In the genomic region with DNA sequence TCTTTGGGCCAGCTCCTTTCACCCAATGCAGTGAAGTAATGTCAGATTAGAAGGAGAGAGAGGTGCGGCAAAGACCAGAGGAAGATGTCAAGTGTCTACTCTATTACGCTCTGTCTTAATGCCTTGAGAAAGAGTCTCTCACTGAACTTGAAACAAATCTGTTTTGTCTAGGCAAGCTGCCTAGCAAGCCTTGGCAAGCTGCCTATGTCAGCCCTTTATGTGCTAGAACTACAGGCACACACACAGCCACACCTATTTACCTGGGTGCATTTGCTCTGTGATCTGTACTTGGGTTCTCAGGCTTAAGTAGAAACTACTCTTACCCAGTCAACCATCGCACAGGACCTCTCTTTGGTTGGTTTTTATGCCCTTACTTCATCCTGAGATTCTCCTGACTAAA, we compare ENCODE assay signal across 13 mouse cellular contexts. TPM values are rescaled to one million over a fixed set of nuclear protein-coding genes. Genes with fewer than 3 reads are reported as not detected.
DNase-seq lines count a peak whose midpoint lies in the region; ATAC-seq and TF ChIP-seq lines count a peak whose summit lies in the region.
"Had no signal": no experiment of that assay in that cellular context is flagged by ENCODE, and none has a peak within 500 bp of the region (broad histone marks: within the 10 kb centered on the region; RNA-seq: fewer than 3 reads in every experiment).

No protein-coding gene starts in this region.

- no peak for TF ChIP-seq POLR2A in liver, adult 2 months (IDR thresholded peaks at IDR 0.05; ENCODE audit: extremely low read depth, insufficient read depth, low read length)

- H3K36me3 ChIP-seq in liver, adult 2 months (ENCODE audit: control insufficient read depth, insufficient read depth, low read length) = no peaks in the 10 kb centered on the region
- no peaks in the 10 kb centered on the region for H3K36me3 ChIP-seq in liver, embryonic 11.5 days (ENCODE audit: control insufficient read depth, insufficient read depth, low read length)
- H3K36me3 ChIP-seq in midbrain, embryonic 10.5 days = no peaks in the 10 kb centered on the region
- H3K36me3 ChIP-seq: hindbrain, embryonic 15.5 days; liver, embryonic 12.5 days had no signal

- no peak for TF ChIP-seq CTCF in liver, adult 2 months (IDR thresholded peaks at IDR 0.05; ENCODE audit: low read depth, low read length)
- TF ChIP-seq CTCF in gastrocnemius, adult 2 months (IDR thresholded peaks at IDR 0.05) = no peak

- no peak overlapping the region for H3K4me2 ChIP-seq in liver, embryonic 11.5 days
- H3K4me2 ChIP-seq: hindbrain, embryonic 15.5 days; liver, embryonic 12.5 days had no signal

- no peak overlapping the region for H3K9ac ChIP-seq in liver, adult 2 months (ENCODE audit: low read depth, low read length)
- H3K9ac ChIP-seq in liver, embryonic 11.5 days (ENCODE audit: low read depth, low read length) = no peak overlapping the region
- H3K9ac ChIP-seq: hindbrain, embryonic 15.5 days; liver, embryonic 12.5 days had no signal

- peak; percentile 48 to 52 for DNase-seq in cerebellum, postnatal 14 days
- DNase-seq in cerebellum, adult 9-11 months = no peak
- peak; percentile 31 for DNase-seq in liver, adult 2 months (ENCODE audit: extremely low read depth, low read depth, low spot score)
- DNase-seq in liver, embryonic 11.5 days (ENCODE audit: low spot score) = no peak
- DNase-seq in gastrocnemius, adult 2 months = peak; percentile 47
- peak; percentile 57 for DNase-seq in lung, postnatal 14 days
- DNase-seq in Muller cell, postnatal 12 days (ENCODE audit: inconsistent ontology term) = no peak
- DNase-seq in midbrain, embryonic 10.5 days (ENCODE audit: low spot score) = no peak
- DNase-seq: cerebellum, adult 11 months; layer of hippocampus, adult 9-11 months had no signal

- no peak for ATAC-seq in liver, embryonic 11.5 days (replicated peaks; ENCODE audit: low FRiP score)
- ATAC-seq: liver, embryonic 12.5 days had no signal

- 82% methylated on average over 3 of the region's 3 CpGs for WGBS in liver, adult 2 months
- 91% methylated on average over 3 of the region's 3 CpGs for WGBS in liver, embryonic 11.5 days
- 94% methylated on average over 3 of the region's 3 CpGs for WGBS in midbrain, embryonic 10.5 days

- H3K79me2 ChIP-seq in liver, adult 2 months (ENCODE audit: control insufficient read depth, insufficient read depth, low read length) = no peaks in the 10 kb centered on the region

- intact Hi-C loops in gastrocnemius, adult 2 months (cut with DNase I) = no loop called here

- H3K27ac ChIP-seq in liver, adult 2 months (replicated peaks; ENCODE audit: insufficient read depth, low read depth, low read length) = no peak overlapping the region
- H3K27ac ChIP-seq in liver, embryonic 11.5 days (ENCODE audit: low read depth, low read length) = no peak overlapping the region
- H3K27ac ChIP-seq in gastrocnemius, adult 2 months = no peak overlapping the region
- H3K27ac ChIP-seq in midbrain, embryonic 10.5 days (replicated peaks) = no peak overlapping the region
- H3K27ac ChIP-seq: heart, adult 2 months; hindbrain, embryonic 15.5 days; liver, embryonic 12.5 days had no signal

- H3K4me1 ChIP-seq in liver, adult 2 months (ENCODE audit: control insufficient read depth, insufficient read depth, low read length) = peaks cover 2% of the 10 kb centered on the region; the same call in 1 of the 2 replicates
- no peaks in the 10 kb centered on the region for H3K4me1 ChIP-seq in liver, embryonic 11.5 days (replicated peaks; ENCODE audit: control insufficient read depth, insufficient read depth, low read length)
- H3K4me1 ChIP-seq in midbrain, embryonic 10.5 days = no peaks in the 10 kb centered on the region
- H3K4me1 ChIP-seq: liver, embryonic 12.5 days had no signal

- H3K9me3 ChIP-seq in liver, embryonic 11.5 days (ENCODE audit: control insufficient read depth, low read length) = no peaks in the 10 kb centered on the region
- 0 out of 2 replicates have a peak, but pooled peaks cover 3% of the 10 kb centered on the region for H3K9me3 ChIP-seq in midbrain, embryonic 10.5 days (replicated peaks)
- H3K9me3 ChIP-seq: hindbrain, embryonic 15.5 days; liver, embryonic 12.5 days had no signal

- H3K4me3 ChIP-seq in liver, adult 2 months (ENCODE audit: insufficient read depth, low read depth, low read length) = no peak overlapping the region
- H3K4me3 ChIP-seq in liver, embryonic 11.5 days (ENCODE audit: low read depth, low read length) = no peak overlapping the region
- H3K4me3 ChIP-seq in gastrocnemius, adult 2 months = no peak overlapping the region
- no peak overlapping the region for H3K4me3 ChIP-seq in midbrain, embryonic 10.5 days
- H3K4me3 ChIP-seq: heart, adult 2 months; hindbrain, embryonic 15.5 days; liver, embryonic 12.5 days had no signal

- no peaks in the 10 kb centered on the region for H3K27me3 ChIP-seq in liver, adult 2 months (ENCODE audit: control insufficient read depth, insufficient read depth, low read length)
- no peaks in the 10 kb centered on the region for H3K27me3 ChIP-seq in liver, embryonic 11.5 days (replicated peaks; ENCODE audit: control insufficient read depth, insufficient read depth, low read length)
- H3K27me3 ChIP-seq in midbrain, embryonic 10.5 days (ENCODE audit: low read depth, poor library complexity, severe bottlenecking) = no peaks in the 10 kb centered on the region
- H3K27me3 ChIP-seq: hindbrain, embryonic 15.5 days; liver, embryonic 12.5 days had no signal

RNA-seq across cellular contexts. Expression of a gene that starts 40.4 kb away (rescaled TPM):
- total RNA-seq in liver, adult 2 months (2014; rRNA removed) = 5.0 and 5.2 TPM in 2 replicates
- polyA plus RNA-seq in liver, adult 2 months (2012; rRNA removed) = 1.4 and 2.9 TPM in 2 replicates
- polyA plus RNA-seq in liver, embryonic 11.5 days (2014; fragmentation: Nextera tagmentation; extraction: Ambion mirVana) = 2.7 and 2.8 TPM in 2 replicates
- total RNA-seq in gastrocnemius, adult 2 months (2021) = 1 to 10 TPM; 3.7 to 4.5 TPM
- 2.9 and 3.0 TPM in 2 replicates for polyA plus RNA-seq in midbrain, embryonic 10.5 days (2016; fragmentation: Nextera tagmentation; extraction: Ambion mirVana)

Comparison
In these comparisons a context has a peak if more than half of its experiments do, and no peak if none do; other contexts are left out.
1. DNase-seq: peak in cerebellum, postnatal 14 days (2 of 2), liver, adult 2 months (single experiment), gastrocnemius, adult 2 months (single experiment) and lung, postnatal 14 days (single experiment); none in cerebellum, adult 9-11 months (single experiment), liver, embryonic 11.5 days (single experiment), Muller cell, postnatal 12 days (single experiment) and midbrain, embryonic 10.5 days (single experiment).